Mouse (Mus musculus) brain, embryonic 18.5 days (tissue): ENCODE measurements around the gene Mmgt2.

Experiments used
- DNase-seq: peaks from one replicate; pipeline ENCODE4 v3.0.0-alpha.2; 2012; ENCODE audit warnings: low read depth, low spot score

Mmgt2 gene

GRCm38 (mm10) chr11:62701218-62701617, 52.8 kb downstream of the Mmgt2 start:
- no peak for DNase-seq

DNA sequence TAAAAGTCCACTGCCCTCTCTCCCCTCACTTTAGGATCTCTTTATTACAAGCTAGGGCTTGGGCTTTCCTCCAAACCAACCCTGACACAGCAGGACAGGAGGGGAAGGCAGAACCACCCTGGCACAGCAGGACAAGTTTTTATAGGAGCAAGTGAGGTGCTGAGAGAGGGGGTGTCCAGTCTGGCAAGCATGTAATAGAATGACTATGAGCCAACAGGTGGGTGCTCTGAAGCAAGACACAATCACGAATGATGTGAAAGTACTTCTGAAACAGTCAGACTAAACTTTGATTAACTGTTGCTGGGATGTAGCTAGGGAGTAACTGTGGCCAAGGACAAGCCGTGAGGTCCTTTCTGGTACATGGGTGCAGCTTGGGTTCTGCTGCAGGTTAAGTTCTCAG, 57.7 kb downstream of the Mmgt2 start:
- DNase-seq = no peak

GRCm38 (mm10) chr11:62708252-62708651, 59.8 kb downstream of the Mmgt2 start:
- no peak for DNase-seq

- DNase-seq = no peak
These were observed 62.2 kb downstream of the Mmgt2 start for GRCm38 (mm10) chr11:62710657-62711056.
